Mouse (Mus musculus) CH12.LX (cell line): Measurements from ENCODE around the gene Glp1r.

Experiments
- CTCF ChIP-seq, 2 experiments: IDR thresholded peaks in 1 of 2; conservative IDR thresholded peaks in 1 of 2; 2 replicates each; pipeline ENCODE4 v1.5.1; 2011 to 2012; ENCODE audit warnings: low read depth in 2 of 2, low read length in 2 of 2, improper control_type of control experiment in 1 of 2, inconsistent platforms in 1 of 2, mild to moderate bottlenecking in 1 of 2, moderate library complexity in 1 of 2
- EP300 ChIP-seq: IDR thresholded peaks from 2 replicates; pipeline ENCODE4 v1.6.1; 2011; ENCODE audit warnings: low read length, improper control_type of control experiment
- HCFC1 ChIP-seq: IDR thresholded peaks from 2 replicates; pipeline ENCODE4 v1.6.1; 2012; ENCODE audit warnings: low read depth, mild to moderate bottlenecking, inconsistent platforms, low read length, improper control_type of control experiment
- JUN ChIP-seq: IDR thresholded peaks from 2 replicates; pipeline ENCODE4 v1.6.1; 2011; ENCODE audit warnings: low read depth, mild to moderate bottlenecking, low read length, improper control_type of control experiment, moderate library complexity; ENCODE audit not compliant: insufficient read depth
- MAX ChIP-seq: IDR thresholded peaks from 2 replicates; pipeline ENCODE4 v1.6.1; 2011; ENCODE audit warnings: low read length, improper control_type of control experiment
- POLR2AphosphoS2 ChIP-seq: IDR thresholded peaks from 2 replicates; pipeline ENCODE4 v1.6.1; 2011; ENCODE audit warnings: low read depth, low read length, improper control_type of control experiment
- TCF12 ChIP-seq: IDR thresholded peaks from 2 replicates; pipeline ENCODE4 v1.6.1; 2014; ENCODE audit warnings: low read depth, mild to moderate bottlenecking, inconsistent platforms, low read length, improper control_type of control experiment
- USF2 ChIP-seq: conservative IDR thresholded peaks from 2 replicates; pipeline ENCODE4 v1.6.1; 2011; ENCODE audit warnings: low read depth, low read length, improper control_type of control experiment

DNA sequence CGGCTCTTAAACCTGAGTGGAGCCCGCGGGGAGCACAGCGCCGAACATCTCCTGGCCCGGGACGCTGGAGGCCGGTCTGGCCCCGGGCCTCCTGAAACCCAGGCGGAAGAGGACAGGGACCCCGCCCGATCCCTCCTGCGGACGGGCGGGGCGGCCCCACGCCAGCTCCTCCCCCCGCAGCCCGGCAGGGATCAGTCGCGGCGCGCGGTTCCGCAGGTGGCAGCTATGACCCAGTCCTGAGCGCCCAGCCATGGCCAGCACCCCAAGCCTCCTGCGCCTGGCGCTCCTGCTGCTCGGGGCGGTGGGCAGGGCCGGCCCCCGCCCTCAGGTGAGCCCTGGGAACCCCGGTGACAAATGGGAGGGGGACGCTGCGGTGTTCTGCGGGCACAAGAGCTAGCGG lies at the start of gene Glp1r:
- TF ChIP-seq JUN (no peak), CTCF (conservative IDR thresholded peaks at IDR 0.05 in 1 of 2, IDR thresholded peaks at IDR 0.05 in 1 of 2; ENCODE audit: low read depth in 2 of 2, low read length in 2 of 2) (no peak), HCFC1 (no peak), EP300 (no peak), MAX (no peak), POLR2AphosphoS2 (no peak), USF2 (no peak), TCF12 (no peak)
